Mouse (Mus musculus): Measurements from ENCODE around the gene Mettl5. TPM values are rescaled to one million over a fixed set of nuclear protein-coding genes. Genes with fewer than 3 reads are reported as not detected.
A peak's percentile ranks its signal among the peaks of the same experiment; 100 is the strongest.

Mettl5 gene
- total and polyA plus RNA-seq, 3 experiments: 19.6 to 42.2 (median 40.4) TPM

GRCm38 (mm10) chr2:69861485-69862091 lies 23.8 kb downstream of the Mettl5 start, which contains the start of gene Ssb:
TSS of gene Ssb (plus strand) at chr2:69861562.
- in situ Hi-C loops (cut with MboI; ENCODE audit: low pct_ligation_motif_present, low pct_unique_long_range_greater_than_20kb, low sequenced_read_pairs): no loop called here

GRCm38 (mm10) chr2:69860972-69861452 lies 24.4 kb downstream of the Mettl5 start:
- in situ Hi-C loops (cut with MboI; ENCODE audit: low pct_ligation_motif_present, low pct_unique_long_range_greater_than_20kb, low sequenced_read_pairs) (no loop called here), dilution Hi-C loops (cut with MboI; ENCODE audit: extremely low pct_ligation_motif_present, extremely low pct_unique_long_range_greater_than_20kb, low sequenced_read_pairs) (no loop called here)
- Histone ChIP-seq H3K79me2 (replicated peaks; ENCODE audit: control insufficient read depth, extremely low read depth, insufficient read depth, poor library complexity, severe bottlenecking) (peaks cover 36% of the 10 kb centered on the region), H3K36me3 (replicated peaks in 1 of 2; ENCODE audit: control insufficient read depth in 1 of 2, insufficient read depth in 1 of 2, low read length in 1 of 2) (peaks cover 0 to 11% of the 10 kb centered on the region in 2 experiments), H3K27ac (ENCODE audit: insufficient read depth, low read depth) (peak overlapping the region; percentile 45; the same call in 1 of the 2 replicates), H3K4me2 (ENCODE audit: insufficient read depth, low read depth, poor library complexity, severe bottlenecking) (peak overlapping the region; percentile 80), H3K4me3 (replicated peaks in 1 of 3; ENCODE audit: low read depth in 2 of 3, low read length in 2 of 3, poor library complexity in 1 of 3) (peak overlapping the region; percentile 64 to 96 (median 66)), H3K9ac (ENCODE audit: insufficient read depth, low read depth) (peak overlapping the region; percentile 76), H3K4me1 (ENCODE audit: control insufficient read depth in 1 of 2, insufficient read depth in 2 of 2) (peaks cover 0 to 23% of the 10 kb centered on the region in 2 experiments; a peak in 3 of 4 replicates), H3K9me3 (replicated peaks; ENCODE audit: low read length) (no peaks in the 10 kb centered on the region), H3K27me3 (replicated peaks) (no peaks in the 10 kb centered on the region)
- TF ChIP-seq IRF4 (IDR thresholded peaks at IDR 0.05; ENCODE audit: low read depth, low read length): 0 out of 2 replicates have a peak, but pooled peaks have one; percentile 7
- peak; percentile 42 for TF ChIP-seq BHLHE40 (IDR thresholded peaks at IDR 0.05; ENCODE audit: low read depth, low read length)
- TF ChIP-seq MAZ (IDR thresholded peaks at IDR 0.05; ENCODE audit: low read depth, low read length): peak; percentile 69
- 0 out of 2 replicates have a peak, but pooled peaks have one; percentile 48 for TF ChIP-seq E2F4 (IDR thresholded peaks at IDR 0.05; ENCODE audit: insufficient replicate concordance, low read depth, low read length)
- no peak for TF ChIP-seq NELFE (IDR thresholded peaks at IDR 0.05; ENCODE audit: low read depth, low read length)
- peak; percentile 73; the same call in 1 of the 2 replicates for TF ChIP-seq TBP (conservative IDR thresholded peaks at IDR 0.05; ENCODE audit: low read depth, low read length)
- peak; percentile 84 for TF ChIP-seq ZNF384 (IDR thresholded peaks at IDR 0.05; ENCODE audit: low read depth, low read length)
- TF ChIP-seq ELF1 (IDR thresholded peaks at IDR 0.05; ENCODE audit: low read depth, low read length): peak; percentile 78
- TF ChIP-seq GABPA (IDR thresholded peaks at IDR 0.05; ENCODE audit: insufficient replicate concordance, low read depth, low read length): no peak
- TF ChIP-seq EP300 (IDR thresholded peaks at IDR 0.05; ENCODE audit: low read length): 0 out of 2 replicates have a peak, but pooled peaks have one; percentile 13
- TF ChIP-seq USF2 (conservative IDR thresholded peaks at IDR 0.05; ENCODE audit: low read depth, low read length): no peak
- peak; percentile 55; the same call in 1 of the 2 replicates for TF ChIP-seq SIN3A (IDR thresholded peaks at IDR 0.05; ENCODE audit: low read length)
- TF ChIP-seq ZKSCAN1 (IDR thresholded peaks at IDR 0.05; ENCODE audit: borderline replicate concordance, low read depth, low read length): no peak
- DNase-seq (ENCODE audit: extremely low read depth): peak; percentile 44

More at GRCm38 (mm10) chr2:69861485-69862091, 23.8 kb downstream of the Mettl5 start, which contains the start of gene Ssb:
- peaks cover 36% of the 10 kb centered on the region for H3K79me2 ChIP-seq (replicated peaks; ENCODE audit: control insufficient read depth, extremely low read depth, insufficient read depth, poor library complexity, severe bottlenecking)
- peak within 1 kb of the TSS; percentile 100 for H3K9ac ChIP-seq (ENCODE audit: insufficient read depth, low read depth)
- peak; percentile 91 for DNase-seq (ENCODE audit: extremely low read depth)
- H3K4me3 ChIP-seq (replicated peaks in 1 of 3; ENCODE audit: low read depth in 2 of 3, low read length in 2 of 3, poor library complexity in 1 of 3): peak within 1 kb of the TSS; percentile 80 to 96 (median 92)
- no peaks in the 10 kb centered on the region for H3K9me3 ChIP-seq (replicated peaks; ENCODE audit: low read length)
- H3K36me3 ChIP-seq (replicated peaks in 1 of 2; ENCODE audit: control insufficient read depth in 1 of 2, insufficient read depth in 1 of 2, low read length in 1 of 2): peaks cover 2 to 14% of the 10 kb centered on the region in 2 experiments
- H3K27me3 ChIP-seq (replicated peaks): no peaks in the 10 kb centered on the region
- H3K4me1 ChIP-seq (ENCODE audit: control insufficient read depth in 1 of 2, insufficient read depth in 2 of 2): peaks cover 0 to 23% of the 10 kb centered on the region in 2 experiments; a peak in 3 of 4 replicates
- peak within 1 kb of the TSS; percentile 80 for H3K4me2 ChIP-seq (ENCODE audit: insufficient read depth, low read depth, poor library complexity, severe bottlenecking)
- peak within 1 kb of the TSS; percentile 81 for H3K27ac ChIP-seq (ENCODE audit: insufficient read depth, low read depth)
- dilution Hi-C loops (cut with MboI; ENCODE audit: extremely low pct_ligation_motif_present, extremely low pct_unique_long_range_greater_than_20kb, low sequenced_read_pairs): no loop called here
- TF ChIP-seq TCF12 (IDR thresholded peaks at IDR 0.05; ENCODE audit: low read depth, low read length): peak; percentile 63; the same call in 1 of the 2 replicates
- TF ChIP-seq MXI1 (IDR thresholded peaks at IDR 0.05; ENCODE audit: low read depth, low read length): peak; percentile 29
- peak; percentile 97 for TF ChIP-seq POLR2A (IDR thresholded peaks at IDR 0.05; ENCODE audit: low read depth, low read length)
- 0 out of 2 replicates have a peak, but pooled peaks have one; percentile 4 for TF ChIP-seq IRF4 (IDR thresholded peaks at IDR 0.05; ENCODE audit: low read depth, low read length)
- no peak for TF ChIP-seq USF2 (conservative IDR thresholded peaks at IDR 0.05; ENCODE audit: low read depth, low read length)
- TF ChIP-seq RCOR1 (conservative IDR thresholded peaks at IDR 0.05; ENCODE audit: low read depth, low read length): no peak
- TF ChIP-seq TBP (conservative IDR thresholded peaks at IDR 0.05; ENCODE audit: low read depth, low read length): peak; percentile 69
- TF ChIP-seq HCFC1 (IDR thresholded peaks at IDR 0.05; ENCODE audit: low read depth, low read length): peak; percentile 68
- TF ChIP-seq MEF2A (IDR thresholded peaks at IDR 0.05; ENCODE audit: borderline replicate concordance, low read depth, low read length): 0 out of 2 replicates have a peak, but pooled peaks have one; percentile 35
- no peak; the same call in 1 of the 2 replicates for TF ChIP-seq UBTF (IDR thresholded peaks at IDR 0.05; ENCODE audit: low read depth, low read length)
- peak; percentile 97 for TF ChIP-seq NELFE (IDR thresholded peaks at IDR 0.05; ENCODE audit: low read depth, low read length)
- TF ChIP-seq JUN (IDR thresholded peaks at IDR 0.05; ENCODE audit: insufficient read depth, low read depth, low read length): no peak
- TF ChIP-seq MAZ (IDR thresholded peaks at IDR 0.05; ENCODE audit: low read depth, low read length): peak; percentile 49; the same call in 1 of the 2 replicates
- TF ChIP-seq KAT2A (IDR thresholded peaks at IDR 0.05; ENCODE audit: insufficient replicate concordance, low read length): no peak
- TF ChIP-seq ZMIZ1 (IDR thresholded peaks at IDR 0.05; ENCODE audit: low read depth, low read length): peak; percentile 72; the same call in 1 of the 2 replicates
- TF ChIP-seq NRF1 (IDR thresholded peaks at IDR 0.05; ENCODE audit: low read depth, low read length): peak; percentile 76
- TF ChIP-seq SIN3A (IDR thresholded peaks at IDR 0.05; ENCODE audit: low read length): peak; percentile 61; the same call in 1 of the 2 replicates
- TF ChIP-seq POLR2AphosphoS2 (IDR thresholded peaks at IDR 0.05; ENCODE audit: low read depth, low read length): peak; percentile 73; the same call in 1 of the 2 replicates

Data from CH12.LX (cell line).